Mouse (Mus musculus) hindbrain, postnatal 0 days (tissue): Measurements from ENCODE around the gene Arrdc2. TPM values are rescaled to one million over a fixed set of nuclear protein-coding genes. Genes with fewer than 3 reads are reported as not detected.

Experiments
- ATAC-seq: fragments of 200-750 bp; cut with Nextera tagmentation; 2 replicates; pipeline ENCODE4 v1.8.0; 2017; ENCODE audit warnings: mild to moderate bottlenecking, moderate TSS enrichment, moderate library complexity
- DNase-seq: peaks from one replicate; pipeline ENCODE4 v3.0.0-alpha.2; 2015; ENCODE audit warnings: low spot score
- H3K27ac ChIP-seq: fragments of 300-500 bp; sonication (generic); 2 replicates; pipeline ENCODE4 v1.5.1; 2014; ENCODE audit warnings: mild to moderate bottlenecking
- H3K27me3 ChIP-seq: fragments of 300-500 bp; sonication (generic); 2 replicates; pipeline ENCODE4 v1.6.1; 2014; ENCODE audit warnings: low read length, mixed read lengths; ENCODE audit not compliant: insufficient read depth
- H3K36me3 ChIP-seq: fragments of 300-500 bp; sonication (generic); 2 replicates; pipeline ENCODE4 v1.6.1; 2014; ENCODE audit warnings: low read length, mixed read lengths; ENCODE audit not compliant: insufficient read depth
- H3K4me1 ChIP-seq: fragments of 300-500 bp; sonication (generic); 2 replicates; pipeline ENCODE4 v1.6.1; 2014; ENCODE audit warnings: antibody characterized with exemption, low read length, mixed read lengths; ENCODE audit not compliant: insufficient read depth
- H3K4me2 ChIP-seq: fragments of 300-500 bp; sonication (generic); 2 replicates; pipeline ENCODE4 v1.6.1; 2014; ENCODE audit warnings: low read depth, mild to moderate bottlenecking, low read length, moderate library complexity, mixed read lengths
- H3K4me3 ChIP-seq: fragments of 300-500 bp; sonication (generic); 2 replicates; pipeline ENCODE4 v1.5.1; 2014; ENCODE audit warnings: low read length
- H3K9ac ChIP-seq: fragments of 300-500 bp; sonication (generic); replicated peaks from 2 replicates; pipeline ENCODE4 v1.6.1; 2014; ENCODE audit warnings: mild to moderate bottlenecking, low read length, moderate library complexity, mixed read lengths
- H3K9me3 ChIP-seq: fragments of 300-500 bp; sonication (generic); 2 replicates; pipeline ENCODE4 v1.6.1; 2016; ENCODE audit warnings: low read length, mixed read lengths
- CTCF ChIP-seq: IDR thresholded peaks from 2 replicates; pipeline ENCODE4 v1.5.1; 2016; ENCODE audit warnings: antibody characterized with exemption, control low read depth, low read depth
- WGBS: fragments of 180-500 bp; shearing (Covaris S2); extraction: QIAGEN DNeasy Blood & Tissue Kit; methylation state at CpG from one replicate; pipeline ENCODE4 v1.1.7; 2014; 5-methylcytosine and 5-hydroxymethylcytosine counted together
- polyA plus RNA-seq: library from polyadenylated mRNA; unstranded; fragments of >200 nt; fragmentation: Nextera tagmentation; extraction: Ambion mirVana; gene quantifications from 2 replicates; pipeline ENCODE4 v1.2.1, GENCODE M21; 2015
- total RNA-seq: library from RNA; depleted of rRNA; stranded (reverse); fragments of >200 nt; gene quantifications from 2 replicates; pipeline ENCODE4 v1.2.3, GENCODE M21; 2014

The Arrdc2 gene
- total and polyA plus RNA-seq, 2 experiments from 2014 or later, result 4.6 to 17.1 TPM

GRCm38 (mm10) chr8:70866001-70866520 is 26.5 kb upstream of the Arrdc2 start:
- DNase-seq (no peak), ATAC-seq (peak; percentile 1)
- TF ChIP-seq CTCF, result peak; percentile 17; the same call in 1 of the 2 replicates
- Histone ChIP-seq H3K27ac (peak overlapping the region; percentile 54; the same call in 1 of the 2 replicates), H3K9ac (peak overlapping the region; percentile 9; the same call in 1 of the 2 replicates), H3K4me2 (peak overlapping the region; percentile 84), H3K4me1 (peaks cover 21% of the 10 kb centered on the region), H3K9me3 (no peaks in the 10 kb centered on the region), H3K36me3 (no peaks in the 10 kb centered on the region), H3K4me3 (peak overlapping the region; percentile 38), H3K27me3 (no peaks in the 10 kb centered on the region)
- WGBS, result 6% methylated on average over 12 of the region's 12 CpGs

- peak overlapping the region; percentile 38 for H3K4me3 ChIP-seq
- under 1% methylated on average over 46 of the region's 46 CpGs for WGBS
Observed at GRCm38 (mm10) chr8:70865350-70866000, 26.0 kb upstream of the Arrdc2 start.

GRCm38 (mm10) chr8:70864712-70865221 is 25.2 kb upstream of the Arrdc2 start:
- Histone ChIP-seq H3K4me1 (peaks cover 21% of the 10 kb centered on the region), H3K27me3 (no peaks in the 10 kb centered on the region), H3K4me2 (peak overlapping the region; percentile 84), H3K9me3 (no peaks in the 10 kb centered on the region), H3K9ac (peak overlapping the region; percentile 49), H3K36me3 (no peaks in the 10 kb centered on the region), H3K4me3 (peak overlapping the region; percentile 38), H3K27ac (peak overlapping the region; percentile 78)
- ATAC-seq (no peak; the same call in 1 of the 2 replicates), DNase-seq (no peak)
- under 1% methylated on average over 24 of the region's 24 CpGs for WGBS
- TF ChIP-seq CTCF, result no peak

More at GRCm38 (mm10) chr8:70865350-70866000, 26.0 kb upstream of the Arrdc2 start:
- DNase-seq (peak; percentile 100), ATAC-seq (peak; percentile 89)
- peak; percentile 9; the same call in 1 of the 2 replicates for TF ChIP-seq CTCF
- H3K36me3 ChIP-seq, result no peaks in the 10 kb centered on the region
- peak overlapping the region; percentile 49 for H3K9ac ChIP-seq
- peak overlapping the region; percentile 78 for H3K27ac ChIP-seq
- no peaks in the 10 kb centered on the region for H3K27me3 ChIP-seq
- peaks cover 21% of the 10 kb centered on the region for H3K4me1 ChIP-seq
- peak overlapping the region; percentile 84 for H3K4me2 ChIP-seq
- H3K9me3 ChIP-seq, result no peaks in the 10 kb centered on the region

- ATAC-seq, result no peak
- WGBS, result 1% methylated on average over 46 of the region's 46 CpGs
- peak overlapping the region; percentile 84 for H3K4me2 ChIP-seq
- H3K27ac ChIP-seq, result no peak overlapping the region; the same call in 1 of the 2 replicates
- no peaks in the 10 kb centered on the region for H3K36me3 ChIP-seq
- DNase-seq, result peak; percentile 46
- no peaks in the 10 kb centered on the region for H3K9me3 ChIP-seq
- peak overlapping the region; percentile 47 for H3K9ac ChIP-seq
- H3K4me3 ChIP-seq, result peak overlapping the region; percentile 44
- TF ChIP-seq CTCF, result no peak
- no peaks in the 10 kb centered on the region for H3K27me3 ChIP-seq
- peaks cover 21% of the 10 kb centered on the region for H3K4me1 ChIP-seq
Observed at GRCm38 (mm10) chr8:70863956-70864711, 24.6 kb upstream of the Arrdc2 start.

DNA sequence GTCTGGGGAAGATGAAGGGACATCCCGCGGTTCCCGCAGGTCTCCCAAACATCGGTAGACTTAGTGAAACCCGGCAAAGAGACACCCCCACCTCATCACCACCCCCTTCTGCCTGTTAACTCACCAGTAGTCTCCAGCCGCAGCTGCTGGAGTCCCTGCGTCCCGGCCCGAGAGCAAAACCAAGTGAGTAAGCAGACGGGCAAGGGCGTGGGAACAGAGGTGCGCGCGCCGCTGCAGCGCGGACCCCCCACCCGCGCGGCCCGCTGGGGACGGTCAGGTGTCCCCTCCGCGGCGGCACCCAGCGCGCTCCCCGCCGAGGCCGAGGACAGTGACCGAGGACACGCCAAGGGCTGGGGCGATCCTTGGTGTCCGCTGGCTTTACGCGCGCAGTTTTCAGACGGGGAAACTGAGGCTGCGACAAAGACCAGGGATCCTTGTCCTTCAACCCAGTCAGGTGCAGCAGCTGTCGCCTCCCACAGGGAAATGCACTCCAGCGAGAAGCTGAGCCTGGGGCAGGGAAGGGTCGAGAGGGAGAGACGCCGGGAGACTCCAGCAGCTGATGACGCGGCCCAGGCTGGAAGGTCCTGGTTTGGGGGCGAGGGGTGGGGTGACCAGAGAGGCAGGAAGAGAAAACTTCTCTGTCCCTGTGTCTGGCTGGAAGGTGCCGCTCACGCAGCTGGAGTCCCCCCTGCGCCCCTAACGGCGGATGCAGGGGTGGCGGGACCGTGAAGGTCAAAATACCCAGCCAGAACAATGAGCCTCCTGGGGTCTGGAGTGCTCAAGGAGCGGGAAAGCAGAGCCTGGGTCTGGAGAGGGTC is 23.5 kb upstream of the Arrdc2 start, which contains the start of gene Kcnn1:
Gene Kcnn1, minus strand, starts transcription at position 435 of the 818 bp plus-strand sequence.
- no peak within 1 kb of the TSS for H3K27ac ChIP-seq
- H3K4me1 ChIP-seq, result peaks cover 18% of the 10 kb centered on the region
- H3K27me3 ChIP-seq, result no peaks in the 10 kb centered on the region
- H3K9me3 ChIP-seq, result no peaks in the 10 kb centered on the region
- DNase-seq, result no peak
- TF ChIP-seq CTCF, result peak; percentile 54
- under 1% methylated on average over 55 of the region's 55 CpGs for WGBS
- ATAC-seq, result no peak
- H3K4me2 ChIP-seq, result peak within 1 kb of the TSS; percentile 84
- peak within 1 kb of the TSS; percentile 44 for H3K4me3 ChIP-seq
- peak within 1 kb of the TSS; percentile 56 for H3K9ac ChIP-seq
- H3K36me3 ChIP-seq, result no peaks in the 10 kb centered on the region

- WGBS, result 16% methylated on average over 4 of the region's 4 CpGs
- no peaks in the 10 kb centered on the region for H3K36me3 ChIP-seq
- peaks cover 12% of the 10 kb centered on the region; the same call in 1 of the 2 replicates for H3K4me1 ChIP-seq
- no peak overlapping the region for H3K27ac ChIP-seq
- no peaks in the 10 kb centered on the region for H3K27me3 ChIP-seq
- H3K4me3 ChIP-seq, result no peak overlapping the region
- H3K4me2 ChIP-seq, result 0 out of 2 replicates have a peak overlapping the region, but pooled peaks have one; percentile 86
- no peaks in the 10 kb centered on the region for H3K9me3 ChIP-seq
- DNase-seq (no peak), ATAC-seq (no peak)
- H3K9ac ChIP-seq, result no peak overlapping the region
- no peak for TF ChIP-seq CTCF
Observed at GRCm38 (mm10) chr8:70857516-70857915, 18.0 kb upstream of the Arrdc2 start.
